Mouse (Mus musculus) heart, adult 2 months (tissue): ENCODE measurements around the gene Csnk1g1.

Experiments used
- CTCF ChIP-seq: fragments of 200-600 bp; IDR thresholded peaks from 2 replicates; pipeline ENCODE4 v1.8.1; 2022; ENCODE audit warnings: antibody characterized with exemption, mild to moderate bottlenecking, moderate library complexity
- EP300 ChIP-seq: fragments of 200-500 bp; IDR thresholded peaks from 2 replicates; pipeline ENCODE4 v1.6.1; 2011; ENCODE audit warnings: low read depth, low read length, control low read depth; ENCODE audit not compliant: insufficient read depth
- POLR2A ChIP-seq: fragments of 200-500 bp; IDR thresholded peaks from 2 replicates; pipeline ENCODE4 v1.6.1; 2011; ENCODE audit warnings: mild to moderate bottlenecking, low read depth, low read length, control low read depth; ENCODE audit not compliant: insufficient read depth

GRCm38 (mm10) chr9:65951082-65951587 lies 42.4 kb downstream of the Csnk1g1 start:
- no peak for TF ChIP-seq EP300
- no peak for TF ChIP-seq CTCF
- TF ChIP-seq POLR2A: no peak
